Mouse (Mus musculus): Measurements from ENCODE around the gene Mphosph6.

The Mphosph6 gene

GRCm38 (mm10) chr8:117801443-117802298 lies at the start of gene Mphosph6:
Gene Mphosph6 (minus strand): TSS chr8:117801943.
- DNase-seq (ENCODE audit: low read depth, low spot score): peak; percentile 98

- DNase-seq (ENCODE audit: low read depth, low spot score): no peak
These were observed 48.7 kb upstream of the Mphosph6 start for GRCm38 (mm10) chr8:117850420-117850819.

GRCm38 (mm10) chr8:117847865-117848264 lies 46.1 kb upstream of the Mphosph6 start:
- DNase-seq (ENCODE audit: low read depth, low spot score): peak; percentile 88

DNA sequence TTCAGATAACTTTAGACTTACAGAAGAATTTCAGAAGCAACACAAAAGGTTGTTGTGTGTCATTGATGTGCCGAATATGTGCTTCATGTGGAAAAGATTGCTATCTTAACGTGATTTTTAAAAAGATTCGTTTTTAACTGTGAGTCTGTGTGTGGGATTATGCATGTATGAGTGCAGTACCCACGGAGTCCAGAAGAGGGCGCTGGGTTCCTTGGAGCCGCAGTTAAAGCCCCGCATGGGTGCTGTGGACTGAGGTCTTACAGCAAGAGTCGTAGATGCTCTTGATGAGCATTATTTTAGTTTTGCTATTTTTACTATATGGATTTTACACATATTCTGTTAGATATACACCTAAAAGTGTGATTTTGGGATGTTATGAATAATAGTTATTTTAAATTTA lies 42.0 kb upstream of the Mphosph6 start:
- peak; percentile 64 for DNase-seq (ENCODE audit: low read depth, low spot score)

DNA sequence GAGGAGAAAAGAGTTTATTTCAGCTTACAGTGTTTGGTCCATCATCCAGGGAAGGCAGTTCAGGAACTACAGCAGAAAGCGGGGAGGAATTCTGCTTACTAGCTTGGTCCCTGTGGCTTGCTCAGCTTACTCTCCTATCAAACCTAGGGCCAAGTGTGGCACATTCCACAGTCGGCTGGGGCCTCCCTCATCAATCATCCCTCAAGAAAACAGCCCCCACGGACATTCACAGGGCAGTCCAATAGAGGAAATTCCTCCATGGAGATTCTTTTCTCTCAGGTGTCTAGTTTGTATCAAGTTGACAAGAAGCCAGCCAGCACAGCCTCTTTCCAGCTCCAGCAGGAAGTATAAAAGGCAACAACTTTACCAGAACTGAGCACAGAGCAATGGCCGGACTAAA lies 11.8 kb upstream of the Mphosph6 start:
- DNase-seq (ENCODE audit: low read depth, low spot score): no peak

DNA sequence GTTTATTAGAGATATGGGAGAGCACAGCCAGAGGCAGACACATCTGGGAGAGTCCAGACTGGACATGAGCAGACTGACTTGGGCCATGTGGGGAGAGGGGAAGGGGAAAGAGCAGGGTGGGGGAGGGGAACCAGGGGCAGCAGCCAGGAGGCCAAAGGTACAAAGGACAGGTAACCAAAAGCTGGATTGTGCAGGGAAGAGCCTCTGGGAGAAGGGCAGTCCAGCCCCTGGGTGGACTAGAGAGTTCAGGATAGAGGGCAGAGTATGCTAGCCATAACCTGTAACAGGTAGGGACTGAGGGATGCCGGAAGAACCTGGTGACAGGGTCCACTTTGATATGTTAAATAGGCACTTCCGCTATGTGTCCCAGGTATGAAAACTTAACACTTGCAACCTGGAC lies 8.9 kb upstream of the Mphosph6 start:
- no peak for DNase-seq (ENCODE audit: low read depth, low spot score)

- DNase-seq (ENCODE audit: low read depth, low spot score): no peak
These were observed 3.7 kb upstream of the Mphosph6 start for GRCm38 (mm10) chr8:117805419-117805818.

DNA sequence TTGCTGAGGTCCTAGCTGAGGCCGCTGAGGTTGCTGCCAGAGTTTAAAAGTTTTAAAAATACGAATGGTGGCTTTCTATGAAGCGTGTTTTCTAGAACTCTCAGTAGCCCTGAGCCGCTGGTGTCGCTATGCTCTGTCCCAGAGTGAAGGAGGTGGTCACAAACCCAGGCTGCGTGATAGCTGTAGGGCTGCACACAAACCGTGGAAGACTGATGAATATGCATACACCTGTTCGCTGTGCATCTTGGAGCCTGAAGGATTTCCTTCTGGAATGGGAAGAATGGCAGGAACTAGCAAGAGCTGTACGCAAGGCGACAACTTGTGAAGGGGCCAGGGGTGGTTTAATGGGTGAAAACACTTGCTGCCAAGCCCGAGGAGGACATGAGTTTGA lies 551 bp upstream of the Mphosph6 start:
- no peak for DNase-seq (ENCODE audit: low read depth, low spot score)

GRCm38 (mm10) chr8:117798066-117798465 lies 3.7 kb downstream of the Mphosph6 start:
- DNase-seq (ENCODE audit: low read depth, low spot score): peak; percentile 74

GRCm38 (mm10) chr8:117796464-117796863 lies 5.3 kb downstream of the Mphosph6 start:
- DNase-seq (ENCODE audit: low read depth, low spot score): no peak

DNA sequence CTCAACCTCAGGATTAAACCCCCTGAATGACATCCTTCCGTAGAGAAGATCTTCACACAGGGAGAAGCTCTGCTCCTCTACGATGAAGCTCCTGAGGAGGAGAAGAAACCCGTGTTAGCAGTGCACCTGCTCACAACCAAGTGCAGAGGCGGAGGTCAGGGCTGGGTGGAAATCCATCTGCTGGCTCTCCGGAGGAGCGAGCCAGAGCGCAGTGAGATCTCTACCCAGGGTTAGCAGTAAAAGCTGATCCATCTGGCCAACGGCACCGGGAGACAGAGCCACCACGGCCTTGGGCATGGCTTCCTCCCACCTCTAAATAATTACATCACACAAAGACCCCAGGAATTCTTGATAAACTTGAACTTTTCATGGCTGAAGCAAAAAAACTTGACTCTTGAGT lies 7.2 kb downstream of the Mphosph6 start:
- DNase-seq (ENCODE audit: low read depth, low spot score): no peak

DNA sequence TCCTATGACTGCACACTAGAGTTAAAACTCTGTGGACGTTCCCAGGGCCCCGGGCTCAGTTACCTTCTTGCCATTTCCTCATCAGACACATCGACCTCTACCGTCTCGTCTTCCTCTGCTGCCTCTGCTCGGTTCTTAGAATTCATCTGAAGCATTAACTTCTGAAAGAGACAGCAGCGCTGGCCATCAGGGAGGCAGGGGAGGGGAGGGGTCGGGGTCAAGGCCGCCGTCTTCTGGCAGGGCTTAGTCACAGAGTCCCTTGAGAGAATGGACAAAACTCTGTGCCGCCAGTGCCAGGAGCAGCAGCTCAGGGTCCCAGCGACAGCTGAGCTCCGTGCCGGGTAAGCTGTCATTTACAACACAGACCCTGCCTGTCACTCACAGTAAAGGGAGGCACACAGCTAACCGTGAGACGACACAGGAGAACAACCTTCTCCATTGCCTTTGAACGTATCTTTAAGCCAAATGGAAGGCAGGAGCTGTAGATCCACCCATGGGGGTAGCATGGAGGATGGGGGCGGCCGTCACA lies 9.1 kb downstream of the Mphosph6 start:
- no peak for DNase-seq (ENCODE audit: low read depth, low spot score)

- DNase-seq (ENCODE audit: low read depth, low spot score): no peak
These were observed 15.3 kb downstream of the Mphosph6 start for GRCm38 (mm10) chr8:117786428-117786827.

DNA sequence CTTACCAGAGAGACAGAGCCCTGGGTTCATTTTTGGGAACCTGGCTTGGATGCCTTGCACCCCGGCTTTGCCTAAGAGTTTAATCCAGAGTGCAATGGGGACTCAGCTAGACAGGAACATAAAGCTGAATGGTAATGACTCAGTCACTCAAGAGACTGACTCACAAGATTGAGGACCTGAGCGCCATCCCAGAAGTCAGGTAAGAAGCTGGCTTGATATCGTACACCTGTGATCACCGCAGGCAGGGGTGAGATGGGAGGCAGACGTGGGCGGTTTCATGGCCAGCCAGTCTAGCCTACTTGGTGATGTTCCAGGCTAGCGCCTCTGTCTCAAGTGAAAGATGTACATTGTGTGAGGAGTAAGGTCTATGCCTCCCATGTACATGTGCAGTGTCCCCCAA lies 18.7 kb downstream of the Mphosph6 start:
- DNase-seq (ENCODE audit: low read depth, low spot score): no peak

- no peak for DNase-seq (ENCODE audit: low read depth, low spot score)
These were observed 20.2 kb downstream of the Mphosph6 start for GRCm38 (mm10) chr8:117781375-117782129.

DNA sequence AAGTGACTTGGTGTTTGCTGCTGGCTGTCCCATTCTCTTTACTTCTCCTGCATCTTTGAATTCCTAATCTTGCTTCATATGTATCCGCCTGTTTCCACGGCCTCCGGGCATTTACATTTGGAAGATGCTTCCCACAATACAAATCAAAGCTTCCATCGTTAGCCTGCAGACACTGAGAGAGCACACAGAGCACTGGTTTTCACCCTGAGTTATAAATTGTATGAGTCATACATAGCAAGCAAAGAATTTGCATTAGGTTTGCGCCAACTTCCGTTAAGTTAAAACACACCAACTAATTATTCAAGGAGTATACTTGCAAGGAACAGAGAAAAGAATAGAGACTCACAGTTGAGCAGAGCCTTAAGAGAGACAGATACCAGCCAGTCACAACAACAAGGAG lies 22.4 kb downstream of the Mphosph6 start:
- DNase-seq (ENCODE audit: low read depth, low spot score): no peak

- no peak for DNase-seq (ENCODE audit: low read depth, low spot score)
These were observed 23.0 kb downstream of the Mphosph6 start for GRCm38 (mm10) chr8:117778531-117779322.

- DNase-seq (ENCODE audit: low read depth, low spot score): peak; percentile 49
These were observed 25.7 kb downstream of the Mphosph6 start for GRCm38 (mm10) chr8:117776075-117776474.

- DNase-seq (ENCODE audit: low read depth, low spot score): peak; percentile 82
These were observed 26.1 kb downstream of the Mphosph6 start for GRCm38 (mm10) chr8:117775626-117776025.

- peak; percentile 77 for DNase-seq (ENCODE audit: low read depth, low spot score)
These were observed 29.1 kb downstream of the Mphosph6 start for GRCm38 (mm10) chr8:117772597-117772996.

GRCm38 (mm10) chr8:117772126-117772525 lies 29.6 kb downstream of the Mphosph6 start:
- peak; percentile 79 for DNase-seq (ENCODE audit: low read depth, low spot score)
